Mouse (Mus musculus): ENCODE measurements around the gene Kctd5. TPM values are rescaled to one million over a fixed set of nuclear protein-coding genes. Genes with fewer than 3 reads are reported as not detected.

Kctd5 gene
- polyA plus RNA-seq, 1 experiment from 2014 or later, result 29.1 TPM

GRCm38 (mm10) chr17:24005049-24005448, 68.2 kb downstream of the Kctd5 start:
- Histone ChIP-seq H3K27ac (no peak overlapping the region), H3K27me3 (replicated peaks) (no peaks in the 10 kb centered on the region), H3K4me3 (no peak overlapping the region), H3K4me2 (no peak overlapping the region), H3K9ac (no peak overlapping the region), H3K9me3 (replicated peaks) (no peaks in the 10 kb centered on the region), H3K4me1 (no peaks in the 10 kb centered on the region), H3K36me3 (no peaks in the 10 kb centered on the region)
- WGBS (ENCODE audit: insufficient replicate concordance), result 69% methylated on average over 3 of the region's 3 CpGs
- ATAC-seq, result no peak

GRCm38 (mm10) chr17:24004071-24004665, 69.1 kb downstream of the Kctd5 start:
- ATAC-seq, result no peak
- Histone ChIP-seq H3K9ac (no peak overlapping the region), H3K4me1 (no peaks in the 10 kb centered on the region), H3K4me2 (no peak overlapping the region), H3K4me3 (no peak overlapping the region), H3K9me3 (replicated peaks) (no peaks in the 10 kb centered on the region), H3K27ac (no peak overlapping the region), H3K27me3 (replicated peaks) (no peaks in the 10 kb centered on the region), H3K36me3 (no peaks in the 10 kb centered on the region)
- 77% methylated on average over 14 of the region's 14 CpGs for WGBS (ENCODE audit: insufficient replicate concordance)

GRCm38 (mm10) chr17:24000404-24000803, 72.9 kb downstream of the Kctd5 start:
- Histone ChIP-seq H3K4me1 (no peaks in the 10 kb centered on the region), H3K27me3 (replicated peaks) (peaks cover 23% of the 10 kb centered on the region; the same call in 1 of the 2 replicates), H3K27ac (no peak overlapping the region), H3K9me3 (replicated peaks) (no peaks in the 10 kb centered on the region), H3K4me2 (no peak overlapping the region), H3K9ac (no peak overlapping the region), H3K36me3 (no peaks in the 10 kb centered on the region), H3K4me3 (no peak overlapping the region)
- WGBS (ENCODE audit: insufficient replicate concordance), result 30% methylated on average over 5 of the region's 5 CpGs
- no peak for ATAC-seq

GRCm38 (mm10) chr17:23998383-23998782, 74.9 kb downstream of the Kctd5 start:
- WGBS (ENCODE audit: insufficient replicate concordance), result 33% methylated on average over 6 of the region's 6 CpGs
- H3K36me3 ChIP-seq, result no peaks in the 10 kb centered on the region
- no peak for ATAC-seq

GRCm38 (mm10) chr17:23997901-23998300, 75.4 kb downstream of the Kctd5 start, which contains the start of gene Prss22:
Prss22 (minus strand) TSS chr17:23998100.
- Histone ChIP-seq H3K4me3 (no peak within 1 kb of the TSS), H3K4me2 (no peak within 1 kb of the TSS), H3K9ac (no peak within 1 kb of the TSS), H3K27ac (no peak within 1 kb of the TSS), H3K27me3 (replicated peaks) (peaks cover 37% of the 10 kb centered on the region), H3K4me1 (peaks cover 10% of the 10 kb centered on the region), H3K9me3 (replicated peaks) (no peaks in the 10 kb centered on the region), H3K36me3 (no peaks in the 10 kb centered on the region)
- 42% methylated on average over 2 of the region's 2 CpGs for WGBS (ENCODE audit: insufficient replicate concordance)
- no peak for ATAC-seq

More at GRCm38 (mm10) chr17:23998383-23998782, 74.9 kb downstream of the Kctd5 start:
- Histone ChIP-seq H3K4me3 (no peak overlapping the region), H3K4me1 (peaks cover 5% of the 10 kb centered on the region; the same call in 1 of the 2 replicates), H3K9ac (no peak overlapping the region), H3K27ac (no peak overlapping the region), H3K9me3 (replicated peaks) (no peaks in the 10 kb centered on the region), H3K27me3 (replicated peaks) (peaks cover 37% of the 10 kb centered on the region), H3K4me2 (no peak overlapping the region)

Small RNA genes lying within 50 kb of the gene (microRNA-seq; reads per million reads assigned to microRNA genes)
- not detected for gene Gm27700

Other genes with a start within 250 kb of the Kctd5 start
- 588 and 602 TPM in 2 replicates for gene Elob, start 244.3 kb downstream of the Kctd5 start, polyA plus RNA-seq (2016; fragmentation: Nextera tagmentation; extraction: Ambion mirVana)
- not detected in 2 replicates for gene Prss33, start 237.4 kb downstream of the Kctd5 start, polyA plus RNA-seq (2016; fragmentation: Nextera tagmentation; extraction: Ambion mirVana)
- not detected in 2 replicates for gene Prss32, start 229.6 kb downstream of the Kctd5 start, polyA plus RNA-seq (2016; fragmentation: Nextera tagmentation; extraction: Ambion mirVana)
- gene Prss41, start 229.3 kb downstream of the Kctd5 start, polyA plus RNA-seq (2016; fragmentation: Nextera tagmentation; extraction: Ambion mirVana), result 0.32 and 0.45 TPM in 2 replicates
- gene Prss21, start 205.4 kb downstream of the Kctd5 start, polyA plus RNA-seq (2016; fragmentation: Nextera tagmentation; extraction: Ambion mirVana), result not detected in 2 replicates
- gene Dcpp1, start 192.6 kb downstream of the Kctd5 start, polyA plus RNA-seq (2016; fragmentation: Nextera tagmentation; extraction: Ambion mirVana), result not detected in 2 replicates
- gene Dcpp2, start 192.6 kb downstream of the Kctd5 start, polyA plus RNA-seq (2016; fragmentation: Nextera tagmentation; extraction: Ambion mirVana), result not detected in 2 replicates
- gene Dcpp3, start 156.0 kb downstream of the Kctd5 start, polyA plus RNA-seq (2016; fragmentation: Nextera tagmentation; extraction: Ambion mirVana), result not detected in 2 replicates
- gene Sbp, start 131.8 kb downstream of the Kctd5 start, polyA plus RNA-seq (2016; fragmentation: Nextera tagmentation; extraction: Ambion mirVana), result not detected in 2 replicates
- not detected in 2 replicates for gene Sbpl, start 118.2 kb downstream of the Kctd5 start, polyA plus RNA-seq (2016; fragmentation: Nextera tagmentation; extraction: Ambion mirVana)
- not detected in 2 replicates for gene Prss30, start 92.9 kb downstream of the Kctd5 start, polyA plus RNA-seq (2016; fragmentation: Nextera tagmentation; extraction: Ambion mirVana)
- not detected in 2 replicates for gene Prss22, start 75.4 kb downstream of the Kctd5 start, polyA plus RNA-seq (2016; fragmentation: Nextera tagmentation; extraction: Ambion mirVana)
- not detected in 2 replicates for gene Prss27, start 35.3 kb downstream of the Kctd5 start, polyA plus RNA-seq (2016; fragmentation: Nextera tagmentation; extraction: Ambion mirVana)
- gene Pdpk1, start 77.4 kb upstream of the Kctd5 start, polyA plus RNA-seq (2016; fragmentation: Nextera tagmentation; extraction: Ambion mirVana), result 31.4 and 34.9 TPM in 2 replicates
- gene Amdhd2, start 90.3 kb upstream of the Kctd5 start, polyA plus RNA-seq (2016; fragmentation: Nextera tagmentation; extraction: Ambion mirVana), result 20.9 and 22.7 TPM in 2 replicates
- gene Atp6v0c, start 96.2 kb upstream of the Kctd5 start, polyA plus RNA-seq (2016; fragmentation: Nextera tagmentation; extraction: Ambion mirVana), result 371 and 388 TPM in 2 replicates
- 11.1 and 11.9 TPM in 2 replicates for gene Tbc1d24, start 132.1 kb upstream of the Kctd5 start, polyA plus RNA-seq (2016; fragmentation: Nextera tagmentation; extraction: Ambion mirVana)
- gene Ntn3, start 136.0 kb upstream of the Kctd5 start, polyA plus RNA-seq (2016; fragmentation: Nextera tagmentation; extraction: Ambion mirVana), result 2.1 and 2.7 TPM in 2 replicates
- gene Tedc2, start 147.4 kb upstream of the Kctd5 start, polyA plus RNA-seq (2016; fragmentation: Nextera tagmentation; extraction: Ambion mirVana), result 12.3 and 12.6 TPM in 2 replicates
- gene Ccnf, start 178.0 kb upstream of the Kctd5 start, polyA plus RNA-seq (2016; fragmentation: Nextera tagmentation; extraction: Ambion mirVana), result 93.7 and 95.4 TPM in 2 replicates

Data from liver, embryonic 12.5 days (tissue).